Mouse (Mus musculus) layer of hippocampus, adult 8-10 months (tissue): ENCODE data around the gene 5730596B20Rik. TPM values are rescaled to one million over a fixed set of nuclear protein-coding genes. Genes with fewer than 3 reads are reported as not detected.

Experiments used
- DNase-seq, 2 experiments: peaks; one replicate each; pipeline ENCODE4 v3.0.0; 2022; ENCODE audit warnings: low spot score in 2 of 2
- total RNA-seq, 4 experiments: library from RNA; stranded (reverse); gene quantifications; 2 replicates each; pipeline ENCODE4 v1.2.4; 2022

The 5730596B20Rik gene
- not detected for total RNA-seq

DNA sequence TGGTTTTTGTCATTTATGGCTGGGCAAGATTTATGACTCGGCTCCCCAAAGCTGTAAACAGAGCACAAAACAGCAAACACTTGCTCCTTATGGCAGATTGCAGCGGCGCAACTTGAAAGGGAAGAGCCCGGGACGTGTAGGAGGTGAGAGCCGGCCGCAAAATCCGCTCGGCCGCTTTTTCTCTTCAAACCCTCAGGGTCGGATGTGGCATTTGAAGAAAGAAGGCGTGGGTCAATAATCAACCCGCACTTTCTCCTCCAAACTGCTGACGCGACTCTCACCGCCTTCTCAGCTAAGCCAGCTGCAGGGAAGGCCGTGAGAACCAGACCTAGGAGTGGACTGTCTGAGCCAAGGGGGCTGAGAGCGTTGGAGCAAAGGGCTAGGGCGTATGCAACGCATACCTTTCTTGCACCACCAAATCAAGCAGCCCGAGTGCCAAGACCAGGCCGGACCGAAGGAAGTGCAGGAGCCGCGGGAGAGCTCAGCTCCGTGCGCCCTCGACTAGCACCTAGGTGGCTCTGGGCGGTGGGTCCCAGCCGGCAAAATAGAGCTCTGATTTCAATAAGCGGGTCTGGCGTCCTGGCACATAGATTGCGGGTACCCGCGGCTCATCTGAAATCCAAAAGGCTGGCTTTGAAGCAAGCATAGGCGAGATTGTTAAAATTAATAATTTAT lies at the start of gene 5730596B20Rik:
Gene 5730596B20Rik, plus strand, starts transcription at position 438 of the 675 bp plus-strand sequence.
- no peak for DNase-seq

DNA sequence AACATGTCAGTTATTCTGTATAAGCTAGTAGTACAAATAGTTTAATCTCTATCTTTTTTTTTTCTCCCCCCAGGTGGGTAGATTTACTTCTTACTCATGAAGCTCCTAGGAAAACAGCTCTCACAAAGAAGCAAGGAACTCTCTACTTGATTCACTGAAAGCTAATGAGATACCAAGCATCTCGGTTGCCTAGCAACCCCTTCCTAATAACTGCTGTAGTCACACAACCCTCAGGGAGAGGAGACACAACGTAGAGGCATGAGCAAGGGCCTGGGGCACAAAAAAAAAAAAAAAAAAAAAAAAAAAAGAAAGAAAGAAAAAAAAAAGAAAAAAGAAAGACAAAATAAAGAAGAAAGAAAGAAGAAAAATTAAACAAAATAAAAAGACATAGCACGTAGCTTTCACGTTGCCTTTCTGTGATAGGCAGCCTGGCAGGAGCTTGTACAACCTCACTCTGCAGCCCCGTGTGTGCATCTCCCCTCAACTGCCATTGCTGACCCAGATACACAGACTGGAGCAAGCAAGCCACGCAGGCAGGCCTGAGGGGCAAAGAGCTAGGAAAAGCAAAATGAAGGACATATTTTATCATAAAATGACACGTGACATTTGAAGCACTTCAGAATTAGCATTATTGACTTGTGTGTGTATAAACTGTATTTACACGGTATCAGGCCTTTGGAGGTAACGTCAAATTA lies 39.3 kb upstream of the 5730596B20Rik start:
- no peak for DNase-seq

DNA sequence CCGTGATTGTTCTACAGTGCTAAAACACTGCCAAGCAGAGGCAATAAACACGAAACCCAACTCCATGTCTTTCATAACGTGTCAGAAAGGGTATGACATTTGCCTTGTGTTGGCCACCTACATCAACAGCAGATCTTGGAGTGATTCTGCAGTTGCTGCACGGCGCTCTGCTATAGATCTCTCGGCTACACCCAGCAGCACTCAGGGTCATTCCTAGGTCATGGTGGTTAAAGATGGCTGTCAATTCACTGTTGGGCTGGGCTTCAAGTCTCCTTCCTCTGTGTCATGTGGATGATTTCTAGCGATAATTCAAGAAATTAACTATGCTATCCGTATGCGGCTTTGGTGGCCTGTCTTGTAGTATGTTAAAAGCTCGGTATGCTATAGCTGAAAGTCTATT lies 38.7 kb upstream of the 5730596B20Rik start:
- no peak for DNase-seq

DNA sequence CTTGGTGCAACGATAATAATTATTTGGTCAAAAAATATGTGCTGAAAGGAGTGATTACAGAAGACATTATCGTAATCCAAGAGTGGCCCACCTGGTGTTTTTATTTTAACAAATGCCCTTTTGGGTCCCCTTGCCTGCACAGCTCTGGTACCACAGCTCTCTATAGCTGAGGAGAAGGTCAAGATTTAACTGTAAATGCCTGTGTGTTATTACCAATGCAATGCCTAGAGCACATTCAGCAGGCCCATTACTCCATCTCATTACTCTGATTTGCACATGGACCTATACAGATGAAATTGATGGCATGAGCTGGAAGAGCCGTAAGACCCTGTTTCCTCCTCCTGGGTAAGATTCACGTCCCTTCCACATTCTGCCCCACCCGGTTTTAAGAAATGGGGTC lies 38.2 kb upstream of the 5730596B20Rik start:
- no peak for DNase-seq

DNA sequence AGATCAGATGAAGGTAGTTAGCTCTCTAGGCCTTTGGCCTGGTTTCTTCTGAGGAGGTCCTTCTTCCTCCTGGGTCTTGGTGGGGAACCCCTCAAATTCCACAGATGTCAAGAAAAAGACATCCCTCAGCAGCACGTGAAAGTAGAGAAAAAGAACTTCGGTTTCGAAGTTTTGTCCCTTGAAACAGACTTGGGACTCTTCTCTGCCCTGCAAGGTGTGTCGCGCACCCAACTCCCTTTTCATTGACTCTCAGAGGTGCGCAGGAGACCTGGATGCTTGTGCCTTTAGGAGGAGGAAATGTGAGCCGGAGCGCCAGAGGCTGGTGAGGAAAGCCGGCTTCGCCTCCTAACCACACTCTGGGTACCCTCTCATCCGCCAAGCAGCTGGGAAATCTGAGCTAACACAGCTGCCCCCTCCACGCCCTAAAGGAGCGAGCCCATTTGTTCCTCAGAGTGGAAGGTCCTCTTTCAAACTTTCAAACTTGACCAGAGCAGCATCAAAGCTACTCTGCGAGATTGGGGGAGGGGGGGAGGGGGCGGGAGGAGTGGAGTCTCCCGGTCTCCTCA lies 26.8 kb upstream of the 5730596B20Rik start:
- DNase-seq, result no peak

DNA sequence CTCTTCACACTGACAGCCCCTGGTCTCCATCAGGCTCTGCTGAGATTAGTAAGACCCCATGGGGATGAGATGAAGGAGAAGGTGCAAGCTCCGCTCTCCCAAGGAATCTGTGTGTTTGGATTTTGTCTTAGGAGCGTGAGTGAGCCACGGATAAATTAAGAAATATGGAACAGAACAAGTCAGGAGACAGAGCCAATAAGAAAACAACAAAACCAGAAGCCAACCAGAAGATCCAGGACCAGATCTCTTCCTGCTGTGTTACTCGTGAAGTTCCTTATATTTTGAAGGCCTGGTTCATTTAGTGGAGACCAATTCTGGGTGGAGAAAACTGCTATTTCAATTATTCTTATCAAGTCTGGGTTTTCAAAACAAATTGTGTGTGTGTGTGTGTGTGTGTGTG lies 25.7 kb upstream of the 5730596B20Rik start:
- no peak for DNase-seq

DNA sequence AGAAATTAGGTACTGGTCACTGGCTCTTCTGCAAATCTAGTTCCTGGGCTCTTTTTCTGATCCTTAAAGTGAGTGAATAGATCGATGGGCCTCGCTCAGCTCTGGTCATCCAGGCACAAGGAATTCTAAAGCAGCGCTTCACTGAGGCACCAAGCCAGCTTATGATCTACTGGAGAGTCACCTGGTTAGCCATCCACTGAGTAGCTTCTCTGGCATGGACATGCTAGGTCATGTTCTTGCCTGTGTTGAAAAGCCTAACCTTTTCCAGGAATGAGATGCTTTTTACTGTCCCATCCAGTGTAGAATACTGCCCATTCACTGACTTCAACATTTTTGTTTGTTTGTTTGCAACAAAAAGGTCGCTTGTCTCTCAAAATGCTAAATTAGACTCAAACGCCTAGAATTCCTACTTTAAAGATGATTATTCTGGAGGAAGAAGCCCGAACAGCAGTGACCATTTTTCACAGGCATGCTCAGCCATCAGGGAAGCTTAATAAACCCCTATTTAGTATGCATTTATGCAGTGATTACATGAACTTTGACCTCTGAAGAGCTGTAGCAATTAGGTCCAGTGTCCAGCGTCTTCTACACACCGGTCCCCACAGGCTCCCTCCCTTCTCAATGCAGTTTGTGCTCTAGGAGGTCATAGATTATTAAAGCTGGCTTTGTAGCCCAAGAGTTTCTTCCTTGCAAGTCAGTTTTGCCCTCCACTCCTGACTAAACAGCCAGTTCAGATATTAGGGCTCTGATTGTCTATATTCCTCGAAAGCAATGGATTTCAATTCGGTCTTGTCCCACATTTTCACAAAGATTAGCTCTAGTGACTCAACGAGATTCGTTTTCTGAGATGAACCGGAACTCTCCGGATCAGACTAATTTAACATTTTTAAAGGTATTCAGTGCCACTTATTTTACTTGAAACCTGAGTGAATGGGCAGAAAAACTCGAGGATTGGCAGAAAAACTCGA lies 24.8 kb upstream of the 5730596B20Rik start:
- DNase-seq, result no peak

DNA sequence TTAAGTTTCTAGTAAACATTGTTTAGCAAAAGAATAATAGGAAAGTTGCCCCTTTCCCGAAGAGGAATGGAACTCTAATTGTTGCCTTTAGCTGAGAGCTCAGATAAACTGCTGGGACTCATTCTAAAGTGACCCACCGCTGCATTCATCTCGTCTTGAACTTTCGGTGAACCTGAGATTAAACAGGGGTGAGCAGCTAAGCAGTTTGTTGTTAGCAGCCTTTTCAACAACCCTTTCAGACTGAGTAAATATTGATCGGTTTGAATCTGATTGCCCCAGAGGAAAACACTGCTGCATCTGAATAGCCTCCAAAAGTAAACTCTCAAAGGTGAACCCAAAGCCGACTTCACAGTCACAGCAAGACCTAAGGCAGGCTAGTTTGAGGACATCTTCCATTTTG lies 24.0 kb upstream of the 5730596B20Rik start:
- DNase-seq, result no peak

DNA sequence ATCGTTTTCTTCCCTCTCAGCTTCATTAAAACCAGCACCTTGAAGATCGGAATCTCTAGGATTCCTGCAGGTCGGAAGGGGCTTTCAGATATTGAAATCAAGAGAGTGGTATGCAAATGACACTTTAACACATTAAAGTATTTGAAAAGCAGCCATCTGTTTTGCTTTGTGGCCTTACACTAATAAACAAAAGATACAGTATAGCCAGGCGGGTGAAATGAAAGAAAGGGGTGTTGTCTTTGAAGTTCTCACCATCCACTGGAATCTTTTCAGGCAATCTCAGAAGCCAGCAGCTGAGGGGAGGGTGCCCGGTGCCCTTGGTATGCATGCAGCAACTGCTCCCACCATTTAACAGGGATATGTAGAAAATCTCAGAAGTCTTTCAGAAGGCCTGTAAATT lies 23.3 kb upstream of the 5730596B20Rik start:
- DNase-seq, result no peak

DNA sequence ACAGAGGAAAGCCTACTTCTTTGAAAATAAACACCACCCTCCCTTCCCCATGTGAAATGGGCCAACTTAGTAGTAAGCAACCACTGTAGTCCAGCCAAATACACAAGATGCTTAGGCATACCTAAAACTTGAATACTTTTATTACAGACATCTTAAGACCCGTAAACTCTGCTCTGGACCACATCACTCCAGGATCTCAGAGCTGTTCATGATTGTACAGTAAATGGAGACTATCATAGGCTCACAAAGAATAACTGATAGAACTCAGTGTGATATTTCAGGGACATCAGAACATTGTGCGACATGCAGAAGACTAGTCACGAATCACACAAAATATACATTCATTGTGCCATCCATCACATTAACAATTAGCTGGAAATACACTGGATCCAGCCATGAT lies 21.8 kb upstream of the 5730596B20Rik start:
- no peak for DNase-seq

DNA sequence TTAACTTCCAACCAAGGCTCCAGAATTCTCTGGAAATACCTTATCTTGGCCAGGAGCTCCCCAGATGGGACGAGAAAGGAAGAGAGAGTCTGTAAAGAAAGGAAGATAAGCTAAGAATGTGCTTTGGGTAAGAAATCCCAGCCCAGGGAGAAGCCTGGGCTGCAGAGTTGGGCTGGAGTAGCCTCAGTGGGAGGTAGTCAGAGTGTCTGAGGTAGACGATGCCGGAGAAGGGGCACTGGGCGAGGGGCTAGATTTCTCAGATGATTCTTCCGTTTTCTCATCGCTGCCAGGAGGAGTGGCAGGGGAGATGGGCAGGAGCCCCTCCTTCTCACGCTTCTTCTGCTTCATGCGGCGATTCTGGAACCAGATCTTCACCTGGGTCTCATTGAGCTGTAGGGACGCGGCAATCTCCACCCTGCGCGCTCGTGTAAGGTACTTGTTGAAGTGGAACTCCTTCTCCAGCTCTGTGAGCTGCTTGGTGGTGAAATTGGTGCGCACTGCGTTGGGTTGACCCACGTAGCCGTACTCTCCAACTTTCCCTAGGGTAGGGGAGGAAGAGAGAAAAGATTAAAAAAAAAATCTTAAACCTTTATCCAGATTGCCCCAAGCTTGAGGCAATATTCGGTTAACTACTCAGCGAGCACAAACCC lies 20.6 kb upstream of the 5730596B20Rik start:
- DNase-seq, result no peak

DNA sequence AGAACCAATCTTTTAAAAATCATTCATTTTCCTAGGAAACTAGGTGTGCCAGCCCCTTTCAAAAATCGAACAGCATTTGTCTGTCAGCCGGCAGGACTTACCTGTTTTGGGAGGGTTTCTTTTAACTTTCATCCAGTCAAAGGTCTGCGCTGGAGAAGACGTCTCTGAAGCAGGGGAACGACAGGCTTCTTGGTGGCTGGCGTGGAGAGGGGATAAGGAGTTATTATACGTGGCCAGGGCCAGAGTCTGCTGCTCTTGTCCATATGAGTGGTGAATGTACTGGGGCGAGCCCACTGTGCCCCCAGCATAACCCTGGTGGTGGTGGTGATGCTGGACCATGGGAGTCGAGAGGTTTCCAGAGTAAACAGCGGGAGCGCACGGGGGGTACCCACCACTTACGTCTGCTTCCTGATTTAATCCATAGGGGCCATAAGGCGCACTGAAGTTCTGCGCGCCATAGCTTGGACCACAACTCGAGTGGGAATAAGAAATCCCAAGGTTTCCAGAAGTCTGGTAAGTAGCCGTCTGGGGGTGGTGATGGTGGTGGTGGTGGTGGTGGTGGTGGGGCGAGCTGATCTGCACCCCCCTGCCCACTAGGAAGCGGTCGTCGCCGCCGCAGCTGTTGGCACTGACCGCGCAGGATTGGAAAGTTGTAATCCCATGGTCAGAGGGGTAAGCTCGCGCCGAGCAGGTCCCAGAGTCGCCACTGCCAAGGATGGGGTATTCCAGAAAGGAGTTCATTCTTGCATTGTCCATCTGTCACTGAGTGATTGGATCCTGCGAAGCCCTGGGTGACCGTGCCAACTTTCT lies 19.6 kb upstream of the 5730596B20Rik start:
- no peak for DNase-seq

DNA sequence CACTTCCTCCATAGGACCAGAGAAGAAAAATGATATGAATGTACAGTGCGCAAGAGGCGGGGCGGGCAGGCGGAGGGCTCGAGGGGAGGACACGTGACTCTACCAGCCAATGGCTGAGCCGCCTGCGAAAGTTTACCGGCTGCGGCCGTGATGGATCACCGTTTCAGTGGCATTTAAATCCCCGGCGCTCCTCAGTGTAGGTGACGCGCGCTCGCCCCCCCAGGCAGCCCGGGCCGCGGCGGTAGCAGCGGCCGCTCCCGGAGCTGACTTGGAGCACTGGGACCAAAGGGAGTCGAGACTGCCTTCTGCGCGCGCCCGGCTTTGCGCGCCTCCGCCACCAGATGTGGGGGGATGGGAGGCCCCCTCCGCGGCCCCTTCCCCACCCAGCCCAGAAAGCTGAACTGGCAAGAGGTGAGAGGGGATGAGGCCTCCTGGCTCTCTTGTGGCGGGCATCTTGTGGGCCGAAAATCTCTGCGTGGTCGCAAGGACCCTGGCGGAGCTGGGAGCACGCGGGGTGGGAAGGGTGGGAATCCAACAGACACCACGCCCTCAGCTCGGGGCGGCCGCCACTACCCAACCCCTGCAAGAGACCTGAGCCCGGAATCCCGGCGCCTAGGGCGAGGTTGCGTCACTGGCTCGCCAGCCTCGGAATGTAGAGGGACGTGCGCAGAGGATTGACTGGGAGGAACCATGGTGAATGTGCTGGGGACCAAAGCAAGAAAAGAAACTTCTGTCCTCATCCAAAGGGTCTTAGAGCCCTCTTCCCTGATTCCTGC lies 18.8 kb upstream of the 5730596B20Rik start, which contains the start of gene Hoxa1:
Gene Hoxa1, minus strand, starts transcription at position 42 of the 776 bp plus-strand sequence.
- no peak for DNase-seq

DNA sequence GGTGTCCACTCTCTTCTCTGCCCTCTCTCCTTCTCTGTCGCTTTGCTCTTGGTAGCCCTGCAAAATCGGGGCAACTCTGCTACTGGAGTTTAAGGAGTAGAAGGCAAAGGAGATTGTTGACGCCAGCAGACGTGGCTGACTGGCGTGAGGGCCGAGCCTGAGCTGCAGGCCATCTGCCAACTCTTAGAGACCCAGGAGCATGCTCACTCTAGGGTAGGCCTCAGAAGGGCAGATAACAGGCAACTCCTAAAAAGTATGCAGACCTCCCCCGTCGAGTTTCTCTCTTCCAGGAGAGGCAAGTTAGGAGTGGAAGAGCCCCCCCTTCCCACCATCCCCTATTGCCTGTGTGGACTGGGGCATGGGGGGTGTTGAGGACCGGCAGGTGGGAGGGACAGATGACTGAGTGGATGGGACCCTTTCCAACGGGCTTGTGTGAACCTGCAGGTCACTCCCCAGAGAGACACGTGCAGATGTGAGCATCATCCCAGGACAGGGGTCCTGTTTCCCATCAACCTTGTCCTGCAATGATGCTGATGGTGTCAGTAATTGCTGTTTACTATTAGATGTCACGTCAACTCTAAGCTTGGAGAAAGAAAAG lies 18.0 kb upstream of the 5730596B20Rik start:
- DNase-seq, result no peak

DNA sequence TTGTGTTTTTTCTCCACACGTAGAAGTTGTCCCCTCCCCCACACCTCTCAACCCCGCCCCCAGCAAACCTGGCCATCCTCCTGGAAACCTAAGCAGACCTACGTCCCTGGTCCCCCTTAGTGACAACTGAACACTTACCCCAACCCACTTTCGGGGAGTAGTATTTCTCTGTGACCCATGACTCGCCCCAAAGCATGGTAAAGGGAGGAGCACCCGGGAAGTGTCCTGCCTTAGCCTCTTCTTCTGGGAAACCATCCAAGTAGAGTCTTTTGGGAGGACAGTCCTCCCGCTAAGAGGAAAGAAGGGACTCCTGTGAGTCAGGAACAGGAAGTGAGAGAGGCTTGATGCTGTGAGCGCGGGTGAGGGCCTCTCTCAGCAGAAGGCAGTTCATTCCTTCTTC lies 17.3 kb upstream of the 5730596B20Rik start:
- no peak for DNase-seq

DNA sequence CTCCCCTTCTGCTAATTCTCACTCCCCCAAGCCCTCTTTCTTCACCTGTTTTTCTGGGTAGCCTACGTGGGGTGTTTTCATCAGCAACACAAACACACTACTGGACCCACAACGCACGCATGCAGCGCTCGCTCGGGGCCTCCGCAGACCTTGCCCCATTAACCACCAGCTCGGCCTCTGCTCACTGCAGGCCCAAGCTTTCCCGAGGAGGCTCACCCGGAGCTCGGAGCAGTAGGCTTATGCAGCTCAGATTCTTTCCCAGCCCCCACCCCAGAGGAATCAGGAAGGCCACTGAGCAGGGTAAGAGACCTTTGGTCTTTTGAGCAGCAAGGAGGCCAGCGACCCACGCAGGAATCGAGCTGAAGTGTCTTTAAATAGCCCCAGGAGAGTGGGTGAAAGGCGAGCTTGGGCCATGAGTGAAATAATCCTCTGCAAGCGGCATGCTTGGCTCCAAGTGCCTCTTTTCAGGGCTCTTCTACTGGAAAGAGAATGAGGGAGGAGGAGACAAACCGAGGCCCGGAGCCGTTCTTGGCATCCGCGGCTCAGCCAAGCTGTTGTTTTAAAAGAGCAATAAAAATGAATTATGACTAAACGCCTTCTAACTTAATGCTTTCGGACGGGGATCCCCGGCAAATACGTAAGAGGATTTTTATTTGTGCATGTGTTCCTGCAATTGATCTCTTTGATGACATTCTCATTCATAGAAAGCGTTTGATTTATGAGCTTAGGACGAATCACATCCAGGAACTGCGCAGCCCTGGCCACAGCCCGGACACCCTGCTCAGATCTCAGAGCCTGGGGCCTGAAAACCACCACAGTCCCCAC lies 16.6 kb upstream of the 5730596B20Rik start:
- no peak for DNase-seq

DNA sequence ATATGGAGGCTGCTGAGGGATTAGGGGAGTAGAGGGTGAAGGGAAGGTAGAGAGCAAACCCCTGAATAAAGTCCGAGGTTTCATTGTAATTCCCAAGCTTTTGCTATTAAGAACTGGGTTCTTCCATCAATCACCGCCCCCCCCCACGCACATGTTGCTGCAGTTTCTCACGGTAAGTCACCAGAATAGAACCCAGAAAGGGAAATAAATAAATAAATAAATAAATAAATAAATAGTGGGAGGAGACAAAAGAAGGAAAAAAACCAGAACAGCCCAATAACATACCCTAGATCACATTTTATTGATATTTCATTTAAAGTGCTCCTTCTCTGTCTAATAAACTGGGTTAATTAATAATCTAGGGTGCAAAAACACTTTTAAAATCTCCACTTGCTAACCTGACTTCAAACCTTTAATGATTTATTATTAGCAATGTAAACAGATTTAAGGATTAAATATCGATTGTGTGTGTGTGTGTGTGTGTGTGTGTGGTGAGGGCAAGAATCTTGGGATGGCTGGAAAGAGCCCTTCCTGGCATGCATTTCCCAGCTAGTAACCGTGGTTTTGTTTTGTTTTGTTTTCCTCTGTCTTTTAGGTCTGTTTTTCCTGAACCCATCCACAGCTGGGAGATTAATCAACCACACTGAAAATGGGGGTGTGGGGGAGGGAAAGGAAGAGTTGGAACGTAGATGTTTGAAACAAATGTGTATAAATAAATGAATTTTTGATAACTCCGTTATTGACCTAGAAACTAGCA lies 15.8 kb upstream of the 5730596B20Rik start:
- DNase-seq, result no peak

DNA sequence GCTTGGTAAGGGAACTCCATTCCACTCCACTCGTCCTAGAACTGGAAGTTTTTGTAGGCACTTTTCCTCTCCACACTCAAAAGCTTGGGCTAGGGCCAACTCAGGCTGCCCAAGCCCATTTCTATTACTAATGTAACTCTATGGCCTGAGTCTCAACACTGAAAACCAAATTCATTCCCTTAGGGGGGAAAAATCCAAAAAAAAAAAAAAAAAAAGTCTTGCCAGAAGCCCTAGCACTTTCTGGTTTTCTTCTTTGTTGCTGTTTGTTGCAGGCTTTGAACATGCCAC lies 15.3 kb upstream of the 5730596B20Rik start:
- no peak for DNase-seq
